Mouse (Mus musculus) urinary bladder, postnatal 10 days (tissue): Measurements from ENCODE around the gene Mpv17.

Experiments
- DNase-seq: peaks from one replicate; pipeline ENCODE4 v3.0.0; 2022; ENCODE audit warnings: low spot score

Mpv17 gene

DNA sequence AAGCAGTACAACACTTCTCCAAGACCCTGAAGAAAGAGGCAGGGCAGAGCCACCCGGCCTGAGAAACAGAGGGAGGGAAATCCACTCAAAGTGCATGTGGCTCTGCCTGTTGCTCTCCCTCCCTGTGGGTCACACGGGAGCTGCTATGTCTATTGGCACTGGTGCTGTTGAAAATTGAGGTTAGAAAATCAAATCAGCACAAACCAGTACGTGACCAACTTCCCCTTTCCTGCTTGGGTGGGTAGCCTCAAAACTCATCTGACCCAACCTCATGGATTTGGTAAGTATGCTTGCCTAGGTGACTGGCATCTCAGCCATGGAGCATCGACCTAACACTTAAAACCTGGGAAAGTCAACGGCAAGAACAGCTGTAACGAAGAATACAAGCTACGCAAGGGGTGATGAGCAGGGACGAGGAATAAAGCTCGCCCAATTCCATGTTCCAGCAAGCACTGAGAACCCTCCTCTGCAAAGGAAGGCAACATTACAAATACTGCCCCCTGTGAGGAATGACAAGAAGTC, 48.2 kb downstream of the Mpv17 start, which contains the start of gene Dnajc5g:
Dnajc5g (plus strand) TSS at position 472 of the 522 bp plus-strand sequence.
- no peak for DNase-seq

DNA sequence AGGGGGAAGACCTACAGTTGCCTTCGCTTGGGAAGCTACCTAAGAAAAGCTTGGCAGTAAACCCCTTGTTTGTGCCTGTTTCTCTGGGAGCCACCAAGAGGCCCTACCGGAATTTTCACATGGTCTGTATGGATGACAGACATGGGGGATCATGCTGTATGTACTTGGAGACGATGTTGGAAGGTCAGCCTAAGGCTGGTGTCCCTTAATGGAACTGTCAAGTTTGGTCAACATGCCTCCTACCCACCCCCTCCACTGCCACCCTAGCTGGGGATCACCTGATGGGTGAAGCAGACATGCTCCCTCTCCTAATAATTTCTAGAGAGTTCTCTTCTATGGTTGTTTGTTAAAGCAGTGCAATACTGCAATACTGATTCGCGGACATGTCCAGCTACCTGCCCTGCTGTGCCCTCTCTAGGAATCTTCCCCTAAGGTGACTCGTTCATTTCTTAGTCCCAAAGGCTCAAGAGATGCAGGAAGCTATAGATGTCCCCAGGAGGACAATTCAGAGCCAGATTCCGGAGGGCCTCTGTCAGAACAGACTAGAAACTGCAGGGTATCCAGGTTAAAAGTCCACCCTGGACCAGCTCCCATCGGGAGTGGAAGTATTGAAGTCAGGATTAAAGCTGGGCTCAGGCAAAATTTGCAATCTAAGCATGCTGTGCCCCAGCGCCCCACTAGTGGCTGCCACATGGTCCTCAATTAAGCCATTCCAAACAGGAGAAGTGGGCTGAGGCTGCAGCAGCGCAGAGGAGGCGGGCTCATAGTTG, 58.2 kb downstream of the Mpv17 start:
- DNase-seq: no peak

DNA sequence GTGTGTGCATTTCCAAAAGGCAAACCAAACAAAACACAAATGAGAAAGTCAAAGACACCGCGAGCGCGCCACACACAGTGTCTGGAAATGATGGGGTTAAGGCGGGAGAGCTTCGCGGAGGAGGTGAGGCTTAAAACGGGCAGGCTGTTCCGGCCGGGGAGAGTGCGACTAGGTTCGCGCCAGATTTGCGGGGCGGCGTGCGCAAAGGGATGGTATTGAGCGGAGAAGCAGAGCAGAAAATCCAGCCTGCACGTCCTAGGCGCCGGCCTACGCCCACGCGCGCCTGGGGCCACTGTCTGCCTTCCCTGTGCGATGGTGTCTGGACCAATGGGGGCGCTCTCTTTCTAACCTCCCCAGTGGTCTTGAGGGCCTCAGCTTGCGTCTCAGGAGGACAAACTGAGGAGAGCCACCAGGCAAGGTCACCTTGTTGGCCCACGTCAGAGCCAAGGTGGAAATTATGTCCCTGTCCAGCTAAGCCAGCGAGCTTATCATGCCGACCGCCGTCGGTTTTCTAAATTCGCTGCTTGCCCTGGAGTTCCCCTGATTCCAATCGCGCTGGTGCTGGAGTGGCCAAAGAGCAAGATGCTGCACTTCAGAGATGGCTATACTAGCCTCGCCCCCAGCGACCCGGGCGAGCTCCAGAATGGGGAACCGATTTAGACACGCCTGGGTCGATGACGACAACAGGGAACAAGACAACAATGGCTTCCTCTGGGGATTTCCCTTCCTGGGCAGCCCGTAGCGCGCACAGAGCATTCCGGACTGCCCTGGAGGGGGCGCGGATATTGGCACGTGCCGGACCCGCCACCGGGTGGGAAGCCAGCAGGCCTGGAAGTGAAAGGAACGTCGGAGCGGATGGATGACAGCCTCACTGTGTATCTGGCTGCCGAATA, 59.0 kb downstream of the Mpv17 start:
- DNase-seq: no peak

DNA sequence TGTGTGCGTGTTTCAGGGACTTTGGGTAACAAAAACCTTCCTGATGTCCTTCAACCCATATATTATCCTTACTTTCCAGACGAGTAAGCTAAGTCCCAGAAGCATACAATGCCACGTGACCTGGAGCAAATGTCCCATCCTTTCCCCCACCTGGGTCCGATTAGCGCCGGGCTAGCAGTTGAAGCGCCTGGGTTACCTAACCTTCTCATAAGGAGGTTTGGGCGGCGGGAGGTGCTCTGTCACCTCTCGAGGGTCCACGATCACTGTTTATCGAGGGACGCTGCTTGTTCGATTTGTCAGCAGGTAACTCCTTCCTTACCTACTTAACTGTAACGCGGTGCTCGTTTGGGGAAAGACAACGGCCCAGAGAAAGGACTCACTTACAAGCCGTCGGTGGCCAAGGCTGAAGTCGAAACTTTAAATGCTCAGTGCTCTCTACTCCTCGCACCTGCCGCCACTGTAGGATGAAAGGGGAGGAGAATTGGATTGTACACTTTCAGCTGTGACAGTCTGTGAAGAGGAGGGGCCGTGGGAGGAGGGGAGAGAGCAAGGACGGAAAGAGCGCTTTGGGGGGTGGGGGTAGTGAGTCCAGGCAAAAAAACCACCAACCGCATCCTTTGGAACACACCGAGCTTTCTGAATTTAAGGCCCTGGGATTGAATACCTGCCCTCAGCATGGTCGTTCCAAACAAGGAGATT, 59.8 kb downstream of the Mpv17 start:
- DNase-seq: no peak

DNA sequence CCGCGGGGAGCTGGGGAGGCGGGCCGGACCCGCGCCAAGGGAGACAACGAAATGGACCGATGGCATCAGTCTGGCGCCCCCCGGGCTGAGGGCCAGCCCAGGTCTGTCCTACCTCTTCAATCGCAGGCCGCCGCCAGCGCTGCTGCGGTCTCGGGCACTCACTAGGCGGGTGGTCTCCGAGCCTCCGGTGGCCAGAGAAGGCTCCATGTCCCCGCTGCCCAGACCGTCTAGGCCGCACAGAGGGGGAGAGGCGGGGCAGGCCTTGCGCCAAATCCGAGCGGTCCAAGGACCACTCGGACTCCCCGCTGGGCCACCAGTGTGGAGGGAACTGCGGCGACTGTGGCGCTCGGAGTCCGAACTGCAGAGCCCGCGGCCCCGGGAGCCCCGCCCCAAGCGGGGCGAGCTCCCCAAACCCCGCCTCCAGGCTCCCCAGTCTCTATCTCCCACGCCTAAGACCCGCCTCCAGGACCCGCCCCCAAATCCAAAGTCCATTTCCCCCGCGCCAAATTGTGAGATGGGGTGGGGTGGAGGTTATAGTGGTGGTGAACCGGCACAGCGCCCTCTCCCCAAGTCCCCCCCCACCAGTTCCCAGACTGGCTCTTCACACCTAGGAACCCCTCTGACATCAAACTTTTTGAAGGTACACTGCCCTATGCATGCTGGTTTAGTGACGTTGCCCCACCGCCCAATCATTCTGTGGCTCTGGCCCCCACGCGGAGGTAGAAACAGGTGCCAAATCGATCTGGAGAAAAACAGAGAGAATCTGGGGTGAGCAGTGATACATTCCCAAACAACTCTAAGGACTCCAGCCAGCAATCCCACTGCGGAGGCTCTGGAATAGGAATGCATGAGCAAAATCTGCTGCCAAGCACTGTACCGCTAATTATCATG, 60.7 kb downstream of the Mpv17 start:
- DNase-seq: no peak

DNA sequence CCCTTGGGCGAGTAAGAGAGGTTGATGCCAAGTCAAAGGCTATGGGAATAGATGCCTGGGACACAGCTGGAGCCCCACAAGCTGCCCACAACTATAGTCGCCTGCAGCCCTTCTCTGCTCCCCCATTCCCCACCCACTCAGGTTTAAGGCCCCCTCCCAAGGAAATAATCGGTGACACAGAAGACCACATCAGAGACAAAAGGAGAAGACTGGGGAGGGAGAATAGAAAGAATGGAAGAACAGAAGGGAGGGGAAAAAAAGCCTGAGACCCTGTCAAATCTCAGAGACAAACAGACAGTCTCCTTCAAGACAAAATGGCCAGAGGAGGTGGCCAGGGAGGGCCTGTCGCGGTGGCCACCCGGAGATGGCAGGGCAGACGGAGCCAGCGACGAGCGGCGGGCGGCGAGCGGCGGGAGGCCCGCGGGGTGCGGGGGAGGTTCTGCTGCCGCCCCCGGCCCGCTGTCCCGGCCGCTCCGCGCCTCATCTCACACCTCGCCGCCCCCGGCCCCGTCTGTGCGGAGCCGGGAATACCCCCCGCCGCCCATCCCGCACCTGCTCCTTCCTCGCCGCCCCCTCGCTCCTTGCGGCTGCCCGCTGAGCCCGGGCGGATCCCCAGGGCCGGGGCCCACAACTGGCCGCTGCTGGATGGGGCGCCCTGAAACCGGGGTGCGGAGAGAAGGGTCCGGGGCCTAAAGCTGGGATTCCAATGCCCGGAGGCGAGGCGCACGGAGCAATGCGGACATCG, 61.6 kb downstream of the Mpv17 start:
- no peak for DNase-seq
